8 mouse cellular contexts compared by ENCODE assay signal in the genomic region with DNA sequence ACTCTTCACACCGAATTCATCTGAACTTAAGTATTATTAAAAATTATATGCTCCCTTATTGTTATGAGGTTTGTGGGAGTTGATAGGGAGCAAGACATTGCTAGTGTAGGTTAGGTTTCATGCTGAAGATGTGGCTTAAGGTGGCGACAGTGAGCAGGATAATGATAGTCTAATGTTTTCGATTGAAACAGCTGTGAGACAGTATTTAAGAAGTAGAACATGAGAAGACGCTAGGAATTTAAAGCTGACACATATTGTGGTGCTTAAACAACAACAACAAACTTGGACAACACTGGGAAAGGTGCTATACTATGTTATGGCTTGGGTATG. TPM values are rescaled to one million over a fixed set of nuclear protein-coding genes. Genes with fewer than 3 reads are reported as not detected.
A peak's percentile ranks its signal among the peaks of the same experiment; 100 is the strongest.
DNase-seq lines count a peak whose midpoint lies in the region; ATAC-seq lines count a peak whose summit lies in the region.

No protein-coding gene starts in this region.

- peak overlapping the region; percentile 55 for H3K4me2 ChIP-seq in kidney, embryonic 14.5 days (replicated peaks; ENCODE audit: low read depth, low read length)
- H3K4me2 ChIP-seq in forebrain, embryonic 15.5 days (replicated peaks), result peak overlapping the region; percentile 53
- peak overlapping the region; percentile 71 for H3K4me2 ChIP-seq in midbrain, embryonic 11.5 days

- intact Hi-C loops in gastrocnemius, postnatal 14 days (cut with DNase I; ENCODE audit: low total_unique reads), result no loop called here

- H3K4me3 ChIP-seq in kidney, embryonic 14.5 days (ENCODE audit: low read length), result peak overlapping the region; percentile 93
- H3K4me3 ChIP-seq in forebrain, embryonic 15.5 days, result peak overlapping the region; percentile 94
- H3K4me3 ChIP-seq in midbrain, embryonic 11.5 days (ENCODE audit: low read depth, low read length), result peak overlapping the region; percentile 90

- ATAC-seq in kidney, embryonic 14.5 days (ENCODE audit: low FRiP score, low TSS enrichment), result no peak
- ATAC-seq in forebrain, embryonic 15.5 days (replicated peaks), result no peak
- no peak for ATAC-seq in midbrain, embryonic 11.5 days (ENCODE audit: low FRiP score)
- no peak for ATAC-seq in frontal cortex, adult (ENCODE audit: low TSS enrichment)

- no peak overlapping the region; the same call in 1 of the 2 replicates for H3K27ac ChIP-seq in kidney, embryonic 14.5 days (ENCODE audit: low read depth, low read length)
- H3K27ac ChIP-seq in forebrain, embryonic 15.5 days (replicated peaks), result peak overlapping the region; percentile 89
- H3K27ac ChIP-seq in midbrain, embryonic 11.5 days (ENCODE audit: low read depth, low read length), result 0 out of 2 replicates have a peak overlapping the region, but pooled peaks have one; percentile 9

- 5% methylated on average over 4 of the region's 4 CpGs for whole genome bisulfite sequencing in kidney, embryonic 14.5 days
- 8% methylated on average over 4 of the region's 4 CpGs for WGBS in forebrain, embryonic 15.5 days
- WGBS in midbrain, embryonic 11.5 days, result 7% methylated on average over 4 of the region's 4 CpGs

- peak overlapping the region; percentile 92 for H3K9ac ChIP-seq in kidney, embryonic 14.5 days (ENCODE audit: low read depth, low read length)
- peak overlapping the region; percentile 90 for H3K9ac ChIP-seq in forebrain, embryonic 15.5 days (replicated peaks)
- peak overlapping the region; percentile 57 for H3K9ac ChIP-seq in midbrain, embryonic 11.5 days (ENCODE audit: low read length)

- H3K27me3 ChIP-seq in kidney, embryonic 14.5 days (ENCODE audit: control insufficient read depth, insufficient read depth, low read length), result no peaks in the 10 kb centered on the region
- H3K27me3 ChIP-seq in forebrain, embryonic 15.5 days, result no peaks in the 10 kb centered on the region
- H3K27me3 ChIP-seq in midbrain, embryonic 11.5 days (ENCODE audit: control insufficient read depth, insufficient read depth, low read length), result no peaks in the 10 kb centered on the region

- peaks cover 27% of the 10 kb centered on the region for H3K36me3 ChIP-seq in kidney, embryonic 14.5 days (ENCODE audit: control insufficient read depth, insufficient read depth, low read length)
- peaks cover 24% of the 10 kb centered on the region for H3K36me3 ChIP-seq in forebrain, embryonic 15.5 days
- H3K36me3 ChIP-seq in midbrain, embryonic 11.5 days (ENCODE audit: control insufficient read depth, insufficient read depth, low read length), result peaks cover 4% of the 10 kb centered on the region; the same call in 1 of the 2 replicates

- DNase-seq in kidney, postnatal 14 days, result no peak
- peak; percentile 65 for DNase-seq in MN1 (ENCODE audit: low spot score)
- no peak for DNase-seq in midbrain, embryonic 11.5 days (ENCODE audit: low spot score, missing footprints)
- DNase-seq in gastrocnemius, postnatal 14 days, result no peak
- no peak for DNase-seq in cerebellum, postnatal 14 days

- no peaks in the 10 kb centered on the region for H3K9me3 ChIP-seq in kidney, embryonic 14.5 days (ENCODE audit: control insufficient read depth, low read length)
- no peaks in the 10 kb centered on the region for H3K9me3 ChIP-seq in forebrain, embryonic 15.5 days
- no peaks in the 10 kb centered on the region for H3K9me3 ChIP-seq in midbrain, embryonic 11.5 days (ENCODE audit: control insufficient read depth, low read length)

- no peaks in the 10 kb centered on the region for H3K4me1 ChIP-seq in kidney, embryonic 14.5 days (ENCODE audit: control insufficient read depth, insufficient read depth, low read length)
- peaks cover 26% of the 10 kb centered on the region for H3K4me1 ChIP-seq in forebrain, embryonic 15.5 days
- peaks cover 5% of the 10 kb centered on the region; the same call in 1 of the 2 replicates for H3K4me1 ChIP-seq in midbrain, embryonic 11.5 days (ENCODE audit: control insufficient read depth, insufficient read depth, low read length)

RNA-seq across cellular contexts. Expression of gene Serp1, which starts 0.7 kb away (rescaled TPM):
- 99.5 and 130 TPM in 2 replicates for polyA plus RNA-seq in kidney, embryonic 14.5 days (2014; fragmentation: Nextera tagmentation; extraction: Ambion mirVana)
- polyA plus RNA-seq in forebrain, embryonic 15.5 days (2015; fragmentation: Nextera tagmentation; extraction: Ambion mirVana), result 87.1 and 87.6 TPM in 2 replicates
- polyA plus RNA-seq in midbrain, embryonic 11.5 days (2014; fragmentation: Nextera tagmentation; extraction: Ambion mirVana), result 146 and 148 TPM in 2 replicates
- total RNA-seq in gastrocnemius, postnatal 14 days (2021), result 10 to 100 TPM; 10.2 to 13.2 TPM

RNA-seq across cellular contexts. Expression of gene Eif2a, which starts 0.8 kb away (rescaled TPM):
- polyA plus RNA-seq in kidney, embryonic 14.5 days (2014; fragmentation: Nextera tagmentation; extraction: Ambion mirVana), result 71.1 and 72.0 TPM in 2 replicates
- 47.1 and 49.5 TPM in 2 replicates for polyA plus RNA-seq in forebrain, embryonic 15.5 days (2015; fragmentation: Nextera tagmentation; extraction: Ambion mirVana)
- polyA plus RNA-seq in midbrain, embryonic 11.5 days (2014; fragmentation: Nextera tagmentation; extraction: Ambion mirVana), result 62.7 and 68.6 TPM in 2 replicates
- total RNA-seq in gastrocnemius, postnatal 14 days (2021), result 10 to 100 TPM; 44.7 to 46.9 TPM

RNA-seq across cellular contexts. Expression of gene Selenot, which starts 50.1 kb away (rescaled TPM):
- 30.6 and 31.5 TPM in 2 replicates for polyA plus RNA-seq in kidney, embryonic 14.5 days (2014; fragmentation: Nextera tagmentation; extraction: Ambion mirVana)
- 19.4 and 21.4 TPM in 2 replicates for polyA plus RNA-seq in forebrain, embryonic 15.5 days (2015; fragmentation: Nextera tagmentation; extraction: Ambion mirVana)
- polyA plus RNA-seq in midbrain, embryonic 11.5 days (2014; fragmentation: Nextera tagmentation; extraction: Ambion mirVana), result 29.3 and 30.9 TPM in 2 replicates
- 10 to 100 TPM; 89.6 to 93.1 TPM for total RNA-seq in gastrocnemius, postnatal 14 days (2021)
